In the genomic region with DNA sequence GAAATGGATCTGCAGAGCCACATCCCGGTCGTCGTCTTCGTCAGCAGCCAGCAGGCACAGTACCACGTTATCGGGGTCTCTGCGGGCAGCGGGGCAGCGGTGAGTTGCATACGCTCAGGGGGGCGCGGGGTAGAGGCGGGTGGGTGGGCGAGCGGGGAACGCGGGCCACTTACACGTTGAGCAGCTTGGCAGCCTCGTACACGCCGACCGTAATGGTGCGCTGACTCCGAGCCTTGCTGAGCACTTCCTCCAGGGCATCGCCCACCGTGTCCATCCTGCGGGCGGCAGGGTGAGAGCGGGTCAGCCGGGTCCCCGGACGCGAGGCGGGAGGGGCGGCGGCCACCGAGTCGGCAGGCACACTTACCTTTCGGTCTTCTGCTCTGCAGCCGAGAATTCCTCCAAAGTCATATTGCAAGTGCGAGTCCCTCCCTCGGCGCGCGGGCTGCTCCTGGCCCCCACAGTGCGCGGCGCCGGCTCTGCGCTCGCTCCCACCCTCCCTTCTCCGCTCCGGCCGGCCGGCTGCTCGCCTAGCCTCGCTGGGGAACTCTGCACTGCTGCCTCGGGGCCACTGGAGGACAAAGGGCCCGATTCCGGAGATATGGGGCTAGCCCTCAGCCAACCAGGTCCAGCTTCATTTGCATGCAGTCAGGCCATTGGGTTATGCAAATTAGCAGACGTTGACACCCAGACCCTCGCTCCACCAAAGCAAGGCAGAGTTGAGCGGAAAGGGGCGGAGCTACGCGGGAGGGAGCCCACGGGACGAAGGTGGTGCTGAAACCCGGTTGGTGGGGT, we compare ENCODE assay signal across 8 mouse cellular contexts. TPM values are rescaled to one million over a fixed set of nuclear protein-coding genes. Genes with fewer than 3 reads are reported as not detected.
DNase-seq lines count a peak whose midpoint lies in the region; ATAC-seq and TF ChIP-seq lines count a peak whose summit lies in the region.

A gene (minus strand): TSS at position 621 of the 792 bp plus-strand sequence.

- H3K4me1 ChIP-seq in cortical plate, adult 2 months (ENCODE audit: control insufficient read depth, insufficient read depth, low read length), result no peaks in the 10 kb centered on the region
- H3K4me1 ChIP-seq in megakaryocyte, embryonic 14.5 days, result peaks cover 41% of the 10 kb centered on the region

- H3K27ac ChIP-seq in cortical plate, adult 2 months (ENCODE audit: insufficient read depth, low read length), result peak within 1 kb of the TSS; percentile 41; the same call in 1 of the 2 replicates

- peak; percentile 77 for TF ChIP-seq POLR2A in cortical plate, adult 2 months (IDR thresholded peaks at IDR 0.05; ENCODE audit: extremely low read depth, insufficient read depth, low read length)

- DNase-seq in gastrocnemius, adult 8-10 months (ENCODE audit: low spot score in 2 of 2), result peak; percentile 92 to 95
- DNase-seq in hindlimb bud, embryonic 11.5 days (ENCODE audit: extremely low spot score, low read depth, low spot score), result peak; percentile 97
- DNase-seq in left cerebral cortex, adult 8-10 months (ENCODE audit: low spot score in 2 of 2), result peak; percentile 76 to 89
- DNase-seq in right cerebral cortex, postnatal 10 days (ENCODE audit: low spot score in 2 of 2), result peak; percentile 93 to 95
- DNase-seq in urinary bladder, postnatal 25 days (ENCODE audit: low spot score), result peak; percentile 91

- peak within 1 kb of the TSS; percentile 89 for H3K4me3 ChIP-seq in cortical plate, adult 2 months (ENCODE audit: insufficient read depth, low read length)
- H3K4me3 ChIP-seq in megakaryocyte, embryonic 14.5 days (replicated peaks), result peak within 1 kb of the TSS; percentile 93

- H3K36me3 ChIP-seq in megakaryocyte, embryonic 14.5 days (replicated peaks; ENCODE audit: low read length), result peaks cover 34% of the 10 kb centered on the region

- peak; percentile 97 for ATAC-seq in activated CD4-positive, CD25-positive, alpha-beta regulatory T cell, adult 4 months

- no peak for TF ChIP-seq CTCF in cortical plate, adult 2 months (IDR thresholded peaks at IDR 0.05; ENCODE audit: extremely low read depth, insufficient read depth, low read length)

- no peaks in the 10 kb centered on the region for H3K27me3 ChIP-seq in megakaryocyte, embryonic 14.5 days (replicated peaks)

- H3K9me3 ChIP-seq in megakaryocyte, embryonic 14.5 days, result no peaks in the 10 kb centered on the region

RNA-seq across cellular contexts. Expression of the gene that starts here (rescaled TPM):
- 1 to 10 TPM; 4.1 to 5.6 TPM for polyA plus RNA-seq in activated CD4-positive, CD25-positive, alpha-beta regulatory T cell, adult 4 months (2017; shearing (Covaris generic))
- 17.5 and 19.9 TPM in 2 replicates for polyA plus RNA-seq in cortical plate, adult 2 months (2012; rRNA removed)
- total RNA-seq in gastrocnemius, adult 8-10 months (2022), result 10 to 100 TPM; 23.9 to 45.4 (median 33.9) TPM
- total RNA-seq in left cerebral cortex, adult 8-10 months (2022), result 10 to 100 TPM in 1 of 4 experiments, 1 to 10 TPM in 3; 6.9 to 10.0 (median 8.6) TPM
- 88.5 and 148 TPM in 2 replicates for polyA plus RNA-seq in megakaryocyte, embryonic 14.5 days (2012; ENCODE audit: insufficient read depth, low replicate concordance)

Comparison
In these comparisons a context has a peak if more than half of its experiments do, and no peak if none do; other contexts are left out.
1. Peak in every context shown above with its lines: DNase-seq, ATAC-seq, H3K4me3 ChIP-seq and H3K27ac ChIP-seq.